Mouse (Mus musculus) kidney, adult 2 months (tissue): ENCODE measurements around the gene Mrpl33. TPM values are rescaled to one million over a fixed set of nuclear protein-coding genes. Genes with fewer than 3 reads are reported as not detected.

ENCODE experiments used
- DNase-seq: peaks from one replicate; pipeline ENCODE4 v3.0.0; 2021
- H3K27ac ChIP-seq: fragments of 200-500 bp; 2 replicates; pipeline ENCODE4 v1.5.1; 2012; ENCODE audit warnings: low read depth, low read length, control low read depth, inconsistent platforms; ENCODE audit not compliant: insufficient read depth
- H3K27me3 ChIP-seq: fragments of 200-500 bp; replicated peaks from 2 replicates; pipeline ENCODE4 v1.6.1; 2012; ENCODE audit warnings: mild to moderate bottlenecking, moderate library complexity, low read length, inconsistent platforms; ENCODE audit not compliant: control insufficient read depth, insufficient read depth
- H3K36me3 ChIP-seq: fragments of 200-500 bp; 2 replicates; pipeline ENCODE4 v1.6.1; 2012; ENCODE audit warnings: mild to moderate bottlenecking, moderate library complexity, low read length, inconsistent platforms; ENCODE audit not compliant: control insufficient read depth, insufficient read depth
- H3K4me1 ChIP-seq: fragments of 200-500 bp; 2 replicates; pipeline ENCODE4 v1.6.1; 2011; ENCODE audit warnings: low read length; ENCODE audit not compliant: control insufficient read depth, insufficient read depth
- H3K4me3 ChIP-seq: fragments of 200-500 bp; 2 replicates; pipeline ENCODE4 v1.5.1; 2011; ENCODE audit warnings: mild to moderate bottlenecking, low read depth, low read length, control low read depth; ENCODE audit not compliant: insufficient read depth
- CTCF ChIP-seq: fragments of 200-500 bp; conservative IDR thresholded peaks from 2 replicates; pipeline ENCODE4 v1.5.1; 2011; ENCODE audit warnings: low read depth, mild to moderate bottlenecking, control low read depth, low read length, moderate library complexity, mixed read lengths; ENCODE audit not compliant: insufficient read depth, insufficient read length
- POLR2A ChIP-seq: fragments of 200-500 bp; IDR thresholded peaks from one replicate; pipeline ENCODE4 v1.6.1; 2011; ENCODE audit warnings: low read depth, low read length, control low read depth
- WGBS: fragments of 180-500 bp; shearing (Covaris S2); methylation state at CpG from one replicate; pipeline ENCODE4 v1.1.7; 2018; 5-methylcytosine and 5-hydroxymethylcytosine counted together
- polyA plus RNA-seq: library from polyadenylated mRNA; depleted of rRNA; stranded (reverse); fragments of >200 nt; gene quantifications from 2 replicates; pipeline ENCODE4 v1.2.3, GENCODE M21; 2012

The Mrpl33 gene
- polyA plus RNA-seq, 1 experiment: 34.3 TPM

- H3K27me3 ChIP-seq: no peaks in the 10 kb centered on the region
- H3K36me3 ChIP-seq: no peaks in the 10 kb centered on the region
- no peak for DNase-seq
- no peak for TF ChIP-seq POLR2A
- no peak for TF ChIP-seq CTCF
- H3K27ac ChIP-seq: no peak overlapping the region
- no peaks in the 10 kb centered on the region for H3K4me1 ChIP-seq
- WGBS: 39% methylated on average over 1 of the region's 1 CpGs
- H3K4me3 ChIP-seq: no peak overlapping the region
Measured at GRCm38 (mm10) chr5:31678000-31678399, 81.3 kb downstream of the Mrpl33 start.

DNA sequence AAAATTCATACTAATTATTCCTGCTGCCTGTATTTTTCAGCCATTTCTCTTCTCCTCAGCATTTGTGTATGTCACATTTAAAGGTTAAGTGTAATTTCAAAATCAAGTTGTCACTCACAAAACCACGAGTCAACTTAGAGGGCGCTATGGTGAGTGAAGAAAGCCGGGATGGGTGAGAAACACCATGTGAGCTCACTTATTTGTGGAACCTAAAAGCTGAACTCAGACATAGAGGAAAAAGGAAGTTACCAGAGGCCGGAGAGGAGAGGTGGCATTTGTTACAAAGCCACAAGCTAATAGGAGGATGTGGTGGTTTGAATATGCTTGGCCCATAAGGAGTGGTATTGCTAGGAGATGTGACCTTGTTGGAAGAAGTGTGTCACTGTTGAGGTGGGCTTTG, 83.4 kb downstream of the Mrpl33 start:
- H3K4me1 ChIP-seq: no peaks in the 10 kb centered on the region
- DNase-seq: no peak
- 85% methylated on average over 4 of the region's 4 CpGs for WGBS
- no peaks in the 10 kb centered on the region for H3K27me3 ChIP-seq
- TF ChIP-seq POLR2A (no peak), CTCF (no peak)
- H3K36me3 ChIP-seq: no peaks in the 10 kb centered on the region
- no peak overlapping the region for H3K4me3 ChIP-seq
- H3K27ac ChIP-seq: no peak overlapping the region

GRCm38 (mm10) chr5:31682305-31682704, 85.6 kb downstream of the Mrpl33 start:
- no peaks in the 10 kb centered on the region for H3K4me1 ChIP-seq
- no peak overlapping the region for H3K4me3 ChIP-seq
- TF ChIP-seq POLR2A: no peak
- TF ChIP-seq CTCF: no peak
- H3K27me3 ChIP-seq: no peaks in the 10 kb centered on the region
- DNase-seq: no peak
- H3K36me3 ChIP-seq: no peaks in the 10 kb centered on the region
- WGBS: 89% methylated on average over 1 of the region's 1 CpGs
- H3K27ac ChIP-seq: no peak overlapping the region

DNA sequence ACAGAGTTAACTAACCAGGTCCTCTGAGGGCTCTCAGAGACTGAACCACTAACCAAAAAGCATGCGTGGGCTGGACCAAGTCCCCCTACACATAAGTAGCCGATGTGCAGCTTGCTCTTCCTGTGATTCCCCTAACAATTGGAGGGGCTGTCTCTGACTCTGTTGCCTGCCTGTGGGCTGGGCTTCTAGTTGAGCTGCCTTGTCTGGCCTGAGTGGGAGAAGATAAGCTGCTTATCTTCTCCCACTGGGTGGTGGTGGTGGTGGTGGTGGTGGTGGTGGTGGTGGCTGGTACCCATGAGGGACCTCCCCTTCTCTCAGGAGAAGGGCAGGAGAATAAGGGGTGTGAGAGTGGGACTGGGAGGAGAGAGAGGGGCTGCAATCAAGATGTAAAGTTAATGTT, 89.3 kb downstream of the Mrpl33 start:
- H3K27ac ChIP-seq: no peak overlapping the region
- no peaks in the 10 kb centered on the region for H3K36me3 ChIP-seq
- WGBS: 63% methylated on average over 2 of the region's 2 CpGs
- no peaks in the 10 kb centered on the region for H3K4me1 ChIP-seq
- H3K4me3 ChIP-seq: no peak overlapping the region
- DNase-seq: no peak
- TF ChIP-seq CTCF (no peak), POLR2A (no peak)
- H3K27me3 ChIP-seq: no peaks in the 10 kb centered on the region

GRCm38 (mm10) chr5:31687972-31688371, 91.2 kb downstream of the Mrpl33 start:
- no peak overlapping the region for H3K4me3 ChIP-seq
- H3K36me3 ChIP-seq: no peaks in the 10 kb centered on the region
- WGBS: 91% methylated on average over 3 of the region's 3 CpGs
- no peak overlapping the region for H3K27ac ChIP-seq
- no peaks in the 10 kb centered on the region for H3K27me3 ChIP-seq
- H3K4me1 ChIP-seq: no peaks in the 10 kb centered on the region
- no peak for DNase-seq
- TF ChIP-seq POLR2A: no peak
- TF ChIP-seq CTCF: no peak

GRCm38 (mm10) chr5:31693191-31693590, 96.5 kb downstream of the Mrpl33 start:
- H3K36me3 ChIP-seq: no peaks in the 10 kb centered on the region
- H3K27ac ChIP-seq: no peak overlapping the region
- TF ChIP-seq POLR2A: no peak
- no peak for TF ChIP-seq CTCF
- no peak overlapping the region for H3K4me3 ChIP-seq
- DNase-seq: no peak
- no peaks in the 10 kb centered on the region for H3K27me3 ChIP-seq
- 0 out of 2 replicates have a peak, but pooled peaks cover 3% of the 10 kb centered on the region for H3K4me1 ChIP-seq

- peak within 1 kb of the TSS; percentile 83 for H3K4me3 ChIP-seq
- peaks cover 3% of the 10 kb centered on the region; the same call in 1 of the 2 replicates for H3K4me1 ChIP-seq
- H3K36me3 ChIP-seq: no peaks in the 10 kb centered on the region
- WGBS: 3% methylated on average over 18 of the region's 18 CpGs
- peak within 1 kb of the TSS; percentile 96 for H3K27ac ChIP-seq
- peak; percentile 23 for DNase-seq
- TF ChIP-seq CTCF (no peak), POLR2A (no peak)
- no peaks in the 10 kb centered on the region for H3K27me3 ChIP-seq
Measured at GRCm38 (mm10) chr5:31696971-31697643, 100.4 kb downstream of the Mrpl33 start, which contains the start of gene Rbks. TSS of gene Rbks (minus strand) at chr5:31697627.
